Mouse (Mus musculus) CD4-positive helper T cell, adult 2 months (primary cell): ENCODE data around the gene Olfr412.
A peak's percentile ranks its signal among the peaks of the same experiment; 100 is the strongest.

ENCODE experiments used
- DNase-seq: peaks from one replicate; pipeline ENCODE4 v3.0.0-alpha.2; 2012; ENCODE audit warnings: low read depth, missing footprints, low spot score

Gene Olfr412

GRCm38 (mm10) chr11:74361769-74362168 is at the start of gene Olfr412:
Olfr412 (plus strand) TSS chr11:74362069.
- no peak for DNase-seq

- no peak for DNase-seq
Observed at GRCm38 (mm10) chr11:74326044-74326443, 35.8 kb upstream of the Olfr412 start.

GRCm38 (mm10) chr11:74328781-74329180 is 33.1 kb upstream of the Olfr412 start:
- no peak for DNase-seq

- no peak for DNase-seq
Observed at GRCm38 (mm10) chr11:74337931-74338330, 23.9 kb upstream of the Olfr412 start, which contains the start of gene Olfr410. Olfr410 (minus strand) TSS chr11:74338031.

GRCm38 (mm10) chr11:74352550-74352949 is 9.3 kb upstream of the Olfr412 start, which contains the start of gene Olfr411:
Olfr411 (minus strand) TSS chr11:74352650.
- DNase-seq = no peak

GRCm38 (mm10) chr11:74371393-74372100 is 9.7 kb downstream of the Olfr412 start:
- peak; percentile 45 for DNase-seq

- DNase-seq = peak; percentile 45
Observed at GRCm38 (mm10) chr11:74376847-74377246, 15.0 kb downstream of the Olfr412 start.

GRCm38 (mm10) chr11:74379166-74379873 is 17.5 kb downstream of the Olfr412 start:
- no peak for DNase-seq

- DNase-seq = no peak
Observed at GRCm38 (mm10) chr11:74385674-74386073, 23.8 kb downstream of the Olfr412 start.

- DNase-seq = no peak
Observed at GRCm38 (mm10) chr11:74387203-74387602, 25.3 kb downstream of the Olfr412 start.

- no peak for DNase-seq
Observed at GRCm38 (mm10) chr11:74391899-74392298, 30.0 kb downstream of the Olfr412 start.

- no peak for DNase-seq
Observed at GRCm38 (mm10) chr11:74392903-74393302, 31.0 kb downstream of the Olfr412 start.

- no peak for DNase-seq
Observed at GRCm38 (mm10) chr11:74393489-74393888, 31.6 kb downstream of the Olfr412 start.

GRCm38 (mm10) chr11:74395583-74395982 is 33.7 kb downstream of the Olfr412 start:
- no peak for DNase-seq

GRCm38 (mm10) chr11:74402126-74402525 is 40.3 kb downstream of the Olfr412 start:
- peak; percentile 27 for DNase-seq

GRCm38 (mm10) chr11:74404216-74404615 is 42.3 kb downstream of the Olfr412 start:
- DNase-seq = no peak

GRCm38 (mm10) chr11:74405201-74405600 is 43.3 kb downstream of the Olfr412 start:
- no peak for DNase-seq

GRCm38 (mm10) chr11:74408587-74409446 is 46.9 kb downstream of the Olfr412 start:
- DNase-seq = peak; percentile 27

- no peak for DNase-seq
Observed at GRCm38 (mm10) chr11:74409447-74409754, 47.5 kb downstream of the Olfr412 start.

- DNase-seq = no peak
Observed at GRCm38 (mm10) chr11:74409757-74410174, 47.9 kb downstream of the Olfr412 start.

- DNase-seq = no peak
Observed at GRCm38 (mm10) chr11:74411943-74412342, 50.1 kb downstream of the Olfr412 start.

- DNase-seq = no peak
Observed at GRCm38 (mm10) chr11:74412462-74412861, 50.6 kb downstream of the Olfr412 start.
